Mouse (Mus musculus): ENCODE results near the gene Hoxc6. TPM values are rescaled to one million over a fixed set of nuclear protein-coding genes. Genes with fewer than 3 reads are reported as not detected.

Gene Hoxc6
- total RNA-seq, 2 experiments from 2014 or later = 5.3 to 5.8 TPM

DNA sequence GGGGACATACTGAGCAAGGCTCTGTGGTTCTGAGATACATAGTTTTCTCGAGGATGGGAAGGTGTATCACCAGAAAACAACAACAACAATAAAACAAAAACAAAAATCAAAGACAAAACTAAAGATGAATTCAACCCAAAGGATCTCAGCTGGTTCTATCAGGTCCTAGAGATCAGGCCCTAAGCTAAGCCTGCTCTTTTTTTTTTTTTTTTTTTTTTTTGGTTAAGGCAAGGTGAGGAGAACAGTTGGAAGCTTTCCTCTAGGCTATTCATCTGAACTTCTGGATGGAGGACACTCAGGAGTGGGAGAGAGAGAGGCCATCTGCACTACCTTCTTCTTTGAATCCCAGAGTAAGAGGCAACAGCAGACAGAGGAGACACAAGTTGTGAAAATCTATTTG, 39.5 kb downstream of the Hoxc6 start:
- DNase-seq (ENCODE audit: low spot score) = no peak

DNA sequence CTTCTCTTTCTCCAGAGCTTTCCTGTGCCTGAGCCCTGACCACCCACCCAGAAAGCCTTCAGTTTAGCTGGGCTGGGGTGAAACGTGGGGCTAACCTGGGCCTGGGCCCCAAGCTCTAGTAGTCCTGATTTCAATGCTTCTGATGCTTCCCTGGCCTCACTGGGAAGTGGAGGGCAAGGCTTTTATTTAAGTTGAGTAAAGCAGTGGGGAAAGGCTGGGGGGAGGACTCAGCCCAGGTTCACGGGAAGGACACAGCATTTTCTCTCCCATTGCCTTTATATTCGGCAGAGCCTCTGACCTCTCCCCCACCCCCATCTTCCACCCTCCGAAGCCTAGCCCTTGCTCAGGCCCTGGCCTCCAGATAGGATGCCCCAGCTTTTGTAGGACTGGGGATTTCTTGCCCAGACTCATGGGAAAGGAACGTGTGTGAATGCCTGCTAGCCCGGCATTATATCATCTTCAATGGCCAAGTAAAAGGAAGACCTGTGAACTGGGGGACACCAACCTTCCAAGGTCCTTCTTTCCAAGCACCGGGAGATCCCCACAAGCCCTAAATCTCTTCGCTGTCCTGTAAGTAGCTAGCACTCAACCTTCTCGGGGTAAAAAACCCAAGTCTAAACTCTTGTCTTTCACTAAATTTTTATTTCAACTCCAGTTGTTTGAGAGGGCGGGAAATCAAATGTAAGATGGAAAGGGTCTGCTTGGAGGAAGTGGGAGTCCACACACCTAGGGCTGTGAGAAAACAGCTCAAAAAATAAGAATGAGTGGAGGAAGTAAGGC, 40.8 kb downstream of the Hoxc6 start:
- DNase-seq (ENCODE audit: low spot score) = no peak

GRCm38 (mm10) chr15:103039609-103040008, 41.6 kb downstream of the Hoxc6 start:
- DNase-seq (ENCODE audit: low spot score) = no peak

GRCm38 (mm10) chr15:103040601-103041000, 42.5 kb downstream of the Hoxc6 start:
- no peak for DNase-seq (ENCODE audit: low spot score)

DNA sequence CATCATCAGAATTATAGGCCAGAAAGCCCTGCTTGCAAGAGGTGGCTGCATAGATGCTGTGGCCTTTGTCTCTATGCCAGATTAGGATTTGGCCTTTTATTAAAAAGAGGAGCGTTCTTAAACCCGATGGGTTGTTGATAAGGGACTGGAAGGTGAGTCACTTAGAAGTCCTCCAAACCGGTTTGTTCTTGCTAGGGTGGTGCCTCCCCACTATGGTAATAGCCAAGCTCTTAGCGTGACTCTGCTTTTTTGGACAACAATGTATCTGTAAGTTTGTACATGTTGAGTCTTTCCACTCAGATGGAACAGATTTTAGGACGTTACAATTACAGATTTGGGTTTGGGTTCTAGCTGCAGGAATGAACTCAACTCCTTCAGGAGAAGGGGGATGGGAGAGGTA, 43.6 kb downstream of the Hoxc6 start:
- DNase-seq (ENCODE audit: low spot score) = no peak

DNA sequence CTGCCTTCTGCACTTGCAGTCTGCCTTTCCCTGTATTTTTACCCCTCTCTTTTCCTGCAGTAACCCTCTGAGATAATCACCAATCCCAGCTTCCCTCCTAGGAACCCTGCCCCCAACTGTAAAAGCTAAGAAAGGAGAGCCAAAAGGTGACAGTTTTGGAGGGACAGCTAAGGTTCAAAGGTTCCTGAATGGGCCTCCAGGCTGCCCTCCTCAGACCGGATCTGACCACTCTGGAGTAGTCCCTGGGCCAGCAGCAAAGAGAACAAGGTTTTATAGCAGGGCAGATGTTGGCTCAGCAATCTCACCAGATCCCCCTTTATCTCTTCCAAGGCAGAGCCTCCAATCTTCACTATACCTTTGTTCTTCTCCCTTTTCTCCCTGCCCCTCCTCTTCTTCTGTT, 44.2 kb downstream of the Hoxc6 start:
- no peak for DNase-seq (ENCODE audit: low spot score)

- no peak for DNase-seq (ENCODE audit: low spot score)
Measured at GRCm38 (mm10) chr15:103051670-103052069, 53.6 kb downstream of the Hoxc6 start.

DNA sequence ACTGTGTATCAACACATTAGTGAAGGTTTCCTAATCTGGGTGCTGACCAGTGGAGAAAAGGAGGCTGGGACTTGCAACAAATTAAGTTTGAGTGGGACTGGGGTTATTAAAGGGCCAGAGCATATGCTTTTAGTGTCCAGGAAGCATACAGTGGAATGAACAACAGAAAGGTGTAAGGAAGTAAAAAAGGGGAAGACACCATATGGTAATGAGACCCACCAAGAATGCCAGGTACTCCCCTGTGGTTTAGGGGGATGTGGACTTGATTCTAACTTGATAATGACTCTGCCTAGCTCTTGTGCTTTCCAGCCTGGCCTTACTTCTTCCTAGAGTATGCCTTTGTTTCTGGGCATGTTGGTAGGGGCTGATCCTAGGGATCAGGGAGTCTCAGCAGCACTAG, 55.2 kb downstream of the Hoxc6 start:
- no peak for DNase-seq (ENCODE audit: low spot score)

DNA sequence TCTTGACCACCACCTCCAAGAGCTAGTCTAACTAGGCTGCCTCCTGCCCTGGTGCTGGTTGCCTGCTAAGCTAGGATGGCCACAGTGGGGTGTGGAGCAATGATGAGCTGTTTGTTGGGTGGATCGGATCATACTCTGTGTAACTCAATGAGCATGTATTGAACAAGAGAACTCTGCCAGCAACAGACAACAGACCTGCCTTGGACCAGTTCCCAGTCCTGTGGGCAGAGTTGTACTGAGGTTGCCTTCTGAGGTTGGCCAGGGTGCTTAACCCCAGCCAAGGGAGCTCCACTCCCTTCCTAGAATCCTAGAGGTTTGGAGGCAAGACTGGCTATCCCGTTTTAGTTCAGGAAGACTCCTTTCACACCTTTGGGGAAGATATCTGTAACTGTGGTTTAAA, 58.3 kb downstream of the Hoxc6 start:
- no peak for DNase-seq (ENCODE audit: low spot score)

GRCm38 (mm10) chr15:103058715-103059114, 60.7 kb downstream of the Hoxc6 start:
- DNase-seq (ENCODE audit: low spot score) = no peak

DNA sequence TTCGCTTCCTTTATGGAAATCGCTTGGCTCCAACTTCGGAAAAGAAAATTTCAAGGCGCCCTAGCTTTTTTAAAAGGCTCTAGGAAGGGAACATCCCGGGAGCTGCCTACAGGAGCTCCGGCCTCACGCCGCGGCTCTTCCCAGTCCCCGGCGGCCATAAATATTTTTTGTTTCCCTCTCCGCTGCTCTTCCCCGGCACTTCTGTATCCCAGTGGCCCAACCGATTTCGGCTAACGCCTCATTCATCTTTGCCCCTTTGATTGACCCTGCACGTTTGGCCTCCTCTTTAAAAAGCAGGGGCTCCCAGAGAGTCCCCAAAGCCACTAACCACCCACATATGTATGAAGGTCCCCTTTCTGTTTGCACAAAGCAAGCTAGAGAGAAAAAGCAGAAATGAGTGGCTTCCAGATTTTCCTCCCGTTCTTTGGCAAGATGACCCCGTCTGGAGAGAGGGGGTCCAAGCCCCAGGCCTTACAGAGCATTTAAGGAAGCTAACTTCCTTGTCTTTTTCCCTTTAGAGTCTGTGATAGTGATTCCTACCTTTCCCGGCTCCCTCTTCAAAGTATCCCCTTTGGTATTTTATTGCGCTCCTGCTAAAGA, 61.4 kb downstream of the Hoxc6 start:
- DNase-seq (ENCODE audit: low spot score) = no peak

DNA sequence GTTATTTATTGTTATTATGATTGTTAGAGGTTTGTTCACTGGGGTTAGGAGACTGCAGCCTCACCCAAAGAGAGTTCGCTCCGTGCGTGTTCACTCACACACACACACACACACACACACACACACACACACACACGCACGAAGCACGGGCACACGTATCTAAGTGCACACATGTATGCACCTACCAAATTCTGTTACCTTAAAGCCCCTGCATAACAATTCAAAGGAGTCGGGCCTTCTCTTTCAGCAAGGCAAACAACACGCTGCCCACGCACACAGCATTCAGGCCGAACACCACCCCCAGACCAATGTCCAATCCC, 61.9 kb downstream of the Hoxc6 start:
- no peak for DNase-seq (ENCODE audit: low spot score)

- DNase-seq (ENCODE audit: low spot score) = peak; percentile 64
Measured at GRCm38 (mm10) chr15:103060341-103061130, 62.5 kb downstream of the Hoxc6 start.

GRCm38 (mm10) chr15:103061131-103061825, 63.2 kb downstream of the Hoxc6 start:
- DNase-seq (ENCODE audit: low spot score) = peak; percentile 36

Small RNA genes lying within 50 kb of the gene (microRNA-seq; reads per million reads assigned to microRNA genes)
- gene Mir196a-2 = 5,121 reads per million, percentile 91 among the genes with 10 or more reads in this experiment
- gene Mir615 = 1,572 reads per million, percentile 87 among the genes with 10 or more reads in this experiment

Other genes starting within 250 kb of the Hoxc6 start
- not detected for gene Hoxc13, start 77.2 kb upstream of the Hoxc6 start, total RNA-seq (2021)
- not detected for gene Hoxc12, start 61.5 kb upstream of the Hoxc6 start, total RNA-seq (2021)
- 1 to 10 TPM; 6.7 to 8.3 TPM for gene Hoxc11, start 43.8 kb upstream of the Hoxc6 start, total RNA-seq (2021)
- gene Hoxc10, start 31.5 kb upstream of the Hoxc6 start, total RNA-seq (2021) = 10 to 100 TPM; 78.5 to 88.0 TPM
- 1 to 10 TPM; 1.5 to 2.1 TPM for gene Hoxc5, start 30.8 kb upstream of the Hoxc6 start, total RNA-seq (2021)
- gene Hoxc9, start 21.8 kb upstream of the Hoxc6 start, total RNA-seq (2021) = 1 to 10 TPM; 6.8 to 7.4 TPM
- gene Hoxc8, start 7.7 kb upstream of the Hoxc6 start, total RNA-seq (2021) = 1 to 10 TPM; 1.3 to 1.9 TPM
- gene Hoxc4, start 20.7 kb downstream of the Hoxc6 start, total RNA-seq (2021) = 1 to 10 TPM; 3.8 to 5.3 TPM
- 10 to 100 TPM in 1 of 2 experiments, 1 to 10 TPM in 1; 9.4 to 11.3 TPM for gene Smug1, start 168.8 kb downstream of the Hoxc6 start, total RNA-seq (2021)
- gene Cbx5, start 241.6 kb downstream of the Hoxc6 start, total RNA-seq (2021) = 10 to 100 TPM; 25.4 to 35.6 TPM
- 10 to 100 TPM; 77.2 to 94.8 TPM for gene Hnrnpa1, start 242.2 kb downstream of the Hoxc6 start, total RNA-seq (2021)

Data from gastrocnemius, adult 18-20 months (tissue).